Mouse (Mus musculus): ENCODE measurements around the gene Odf3l2.
A peak's percentile ranks its signal among the peaks of the same experiment; 100 is the strongest.

The Odf3l2 gene

DNA sequence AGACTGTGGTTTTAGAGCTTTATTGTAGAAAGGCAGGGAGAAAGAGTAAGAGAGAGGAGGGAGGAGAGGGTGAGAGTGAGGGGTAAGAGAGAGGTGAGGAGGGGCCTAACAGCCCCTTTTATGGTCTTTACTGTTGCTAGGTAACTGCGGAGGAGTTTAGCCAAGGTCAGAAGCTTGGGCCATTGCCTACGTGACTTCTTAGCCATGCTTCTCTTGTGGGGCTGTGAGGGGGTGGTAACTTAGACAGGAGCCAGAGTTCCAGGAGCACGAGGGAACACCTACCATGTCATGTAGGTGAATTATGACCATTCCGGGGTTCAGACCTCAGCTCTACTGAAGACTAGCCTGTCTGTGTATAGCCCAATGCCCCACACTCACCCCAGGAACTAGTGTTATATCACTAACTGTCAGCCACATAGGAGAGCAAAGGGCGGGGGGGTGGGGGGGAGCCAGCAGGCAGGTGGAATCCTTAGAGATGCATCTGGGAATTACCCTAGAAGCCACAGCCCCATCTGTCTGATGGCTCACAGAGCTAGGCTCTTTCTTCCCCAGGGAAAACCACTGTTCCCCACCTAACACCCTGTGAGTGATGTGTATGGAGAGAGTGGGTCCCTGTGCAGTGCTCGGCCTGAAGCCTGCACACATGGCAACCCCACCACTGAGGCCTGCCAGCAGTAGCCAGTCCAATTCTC lies 26.0 kb upstream of the Odf3l2 start:
- no peak for DNase-seq (ENCODE audit: low read depth, low spot score)

- DNase-seq (ENCODE audit: low read depth, low spot score), result peak; percentile 42
Measured at GRCm38 (mm10) chr10:79670071-79670888, 24.7 kb upstream of the Odf3l2 start.

GRCm38 (mm10) chr10:79669576-79670057 lies 24.1 kb upstream of the Odf3l2 start:
- DNase-seq (ENCODE audit: low read depth, low spot score), result peak; percentile 81

- peak; percentile 97 for DNase-seq (ENCODE audit: low read depth, low spot score)
Measured at GRCm38 (mm10) chr10:79668771-79669575, 23.4 kb upstream of the Odf3l2 start, which contains the start of gene Tpgs1. Tpgs1 (plus strand) TSS chr10:79669369.

DNA sequence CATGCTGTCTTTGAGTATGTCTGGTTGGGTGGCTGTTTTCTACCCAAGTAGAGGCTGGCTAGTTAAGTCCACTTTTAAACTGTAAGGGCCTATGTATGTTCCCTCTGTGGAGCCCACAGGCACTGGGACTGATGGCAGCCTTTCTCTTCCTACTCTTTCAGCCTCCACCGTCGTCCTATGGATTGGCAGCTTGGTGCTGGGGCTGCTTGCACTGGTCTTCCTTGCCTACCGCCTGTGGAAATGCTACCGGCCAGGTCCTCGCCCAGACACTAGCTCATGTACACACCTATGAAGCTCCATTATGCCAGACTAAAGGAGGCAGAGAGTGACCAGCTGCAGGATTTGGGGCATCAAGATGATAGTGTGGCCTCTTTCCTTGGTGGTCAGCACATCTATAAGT lies 22.5 kb upstream of the Odf3l2 start:
- DNase-seq (ENCODE audit: low read depth, low spot score), result no peak

GRCm38 (mm10) chr10:79666493-79666892 lies 21.0 kb upstream of the Odf3l2 start:
- no peak for DNase-seq (ENCODE audit: low read depth, low spot score)

- DNase-seq (ENCODE audit: low read depth, low spot score), result no peak
Measured at GRCm38 (mm10) chr10:79665051-79665450, 19.5 kb upstream of the Odf3l2 start.

- DNase-seq (ENCODE audit: low read depth, low spot score), result peak; percentile 65
Measured at GRCm38 (mm10) chr10:79664131-79664665, 18.7 kb upstream of the Odf3l2 start, which contains the start of gene Madcam1. Madcam1 (plus strand) TSS chr10:79664559.

DNA sequence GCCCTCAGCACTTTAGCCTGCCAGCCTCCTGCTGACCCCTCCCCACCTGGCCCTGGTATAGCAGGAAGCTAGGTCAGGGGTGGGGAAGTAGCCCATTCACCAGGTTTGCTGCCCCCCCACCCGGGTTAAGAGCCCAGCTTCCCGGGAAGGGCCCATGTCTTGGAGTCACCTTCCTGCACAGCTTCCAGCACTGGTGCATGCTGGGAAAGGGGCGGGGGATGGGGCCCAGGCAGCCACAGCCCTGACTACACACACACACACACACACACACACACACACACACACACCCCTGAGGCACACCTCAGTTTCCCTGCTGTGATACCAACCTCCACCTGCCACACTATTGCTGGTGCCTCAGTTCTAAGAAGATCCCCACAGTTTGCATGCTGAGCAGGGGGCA lies 16.3 kb upstream of the Odf3l2 start:
- DNase-seq (ENCODE audit: low read depth, low spot score), result no peak

DNA sequence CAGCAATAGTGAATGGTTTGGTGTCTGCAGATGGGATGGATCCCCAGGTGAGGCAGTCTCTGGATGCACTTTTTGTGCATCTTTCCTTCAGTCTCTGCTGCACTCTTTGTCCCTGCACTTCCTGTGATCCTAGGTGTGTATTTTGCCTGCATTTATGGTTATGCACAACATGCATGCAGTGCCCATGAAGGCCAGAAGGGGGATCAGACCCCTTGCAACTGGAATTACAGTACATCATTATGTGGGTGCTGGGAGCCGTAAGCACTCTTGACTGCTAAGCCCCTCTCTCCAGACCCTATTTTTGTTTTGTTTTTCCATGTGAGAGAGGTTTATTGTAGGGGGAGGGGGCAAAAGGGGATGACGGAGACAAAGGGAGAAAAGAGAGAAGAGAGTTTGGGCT lies 14.8 kb upstream of the Odf3l2 start:
- DNase-seq (ENCODE audit: low read depth, low spot score), result no peak

DNA sequence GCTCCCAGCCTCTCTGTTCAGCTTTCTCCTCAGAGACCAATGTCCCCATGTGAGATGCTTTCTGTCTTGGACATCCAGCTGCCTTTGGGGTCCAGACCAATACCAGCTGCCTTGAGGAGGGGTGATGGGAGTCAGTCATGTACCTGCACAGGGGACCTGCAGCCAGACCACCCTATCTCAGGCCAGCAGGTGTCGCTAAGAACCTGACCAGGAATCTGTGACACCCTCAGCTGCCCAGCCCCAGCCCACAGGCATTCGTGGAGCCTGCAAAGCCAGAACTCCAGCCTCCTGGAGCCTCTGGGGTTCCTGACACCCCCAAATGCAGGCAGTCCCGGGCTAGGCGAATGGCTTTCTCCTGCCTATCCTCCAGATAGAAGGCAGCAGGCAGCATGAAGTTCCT lies 13.3 kb upstream of the Odf3l2 start:
- no peak for DNase-seq (ENCODE audit: low read depth, low spot score)

DNA sequence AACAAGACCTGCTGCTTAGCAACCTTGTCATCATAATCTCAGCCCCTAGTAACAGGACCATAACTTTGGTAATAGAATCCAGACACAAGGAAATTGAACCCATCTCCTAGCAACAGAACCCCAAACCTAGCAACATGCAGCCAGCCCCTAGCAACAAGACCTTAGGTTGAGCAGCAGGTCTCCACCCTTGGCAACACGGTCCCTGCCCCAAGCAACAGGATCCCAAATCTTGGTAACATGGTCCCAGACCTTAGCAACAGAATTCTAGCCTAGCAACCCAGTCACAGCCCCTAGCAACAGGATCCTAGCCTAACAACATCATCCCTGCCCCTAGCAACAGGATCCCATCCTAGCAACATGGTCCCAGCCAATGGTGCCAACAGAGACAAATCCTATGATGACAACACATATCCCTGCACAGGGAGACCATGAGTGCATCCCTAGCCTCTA lies 9.4 kb upstream of the Odf3l2 start:
- DNase-seq (ENCODE audit: low read depth, low spot score), result peak; percentile 80

GRCm38 (mm10) chr10:79652789-79653188 lies 7.3 kb upstream of the Odf3l2 start:
- no peak for DNase-seq (ENCODE audit: low read depth, low spot score)

- DNase-seq (ENCODE audit: low read depth, low spot score), result peak; percentile 89
Measured at GRCm38 (mm10) chr10:79649070-79649751, 3.7 kb upstream of the Odf3l2 start.

- peak; percentile 78 for DNase-seq (ENCODE audit: low read depth, low spot score)
Measured at GRCm38 (mm10) chr10:79638486-79639204, 6.9 kb downstream of the Odf3l2 start.

- DNase-seq (ENCODE audit: low read depth, low spot score), result peak; percentile 94
Measured at GRCm38 (mm10) chr10:79637128-79638110, 8.1 kb downstream of the Odf3l2 start, which contains the start of gene Shc2. Shc2 (minus strand) TSS chr10:79637918.

GRCm38 (mm10) chr10:79636287-79636686 lies 9.3 kb downstream of the Odf3l2 start:
- DNase-seq (ENCODE audit: low read depth, low spot score), result peak; percentile 46

- peak; percentile 78 for DNase-seq (ENCODE audit: low read depth, low spot score)
Measured at GRCm38 (mm10) chr10:79633006-79633777, 12.3 kb downstream of the Odf3l2 start.
